Mouse (Mus musculus) adrenal gland, postnatal 36 days (tissue): ENCODE data around the gene Fry. TPM values are rescaled to one million over a fixed set of nuclear protein-coding genes. Genes with fewer than 3 reads are reported as not detected.
A peak's percentile ranks its signal among the peaks of the same experiment; 100 is the strongest.

ENCODE experiments used
- DNase-seq, 2 experiments: peaks; one replicate each; pipeline ENCODE4 v3.0.0; 2021; ENCODE audit warnings: mixed read lengths in 1 of 2
- total RNA-seq, 2 experiments: library from RNA; stranded (reverse); gene quantifications; 2 replicates each; pipeline ENCODE4 v1.2.3; 2021

The Fry gene
- total RNA-seq, 2 experiments from 2014 or later, result 29.9 to 40.9 TPM

GRCm38 (mm10) chr5:150128432-150128831 lies 10.0 kb downstream of the Fry start:
- DNase-seq, result no peak

GRCm38 (mm10) chr5:150130144-150130543 lies 11.7 kb downstream of the Fry start:
- DNase-seq, result no peak

- no peak for DNase-seq
Measured at GRCm38 (mm10) chr5:150131166-150131565, 12.7 kb downstream of the Fry start.

GRCm38 (mm10) chr5:150134651-150135050 lies 16.2 kb downstream of the Fry start:
- DNase-seq, result no peak

GRCm38 (mm10) chr5:150135529-150135928 lies 17.1 kb downstream of the Fry start:
- DNase-seq, result no peak

GRCm38 (mm10) chr5:150137772-150138451 lies 19.5 kb downstream of the Fry start:
- DNase-seq, result no peak

GRCm38 (mm10) chr5:150140513-150140912 lies 22.1 kb downstream of the Fry start:
- no peak for DNase-seq

- DNase-seq, result no peak
Measured at GRCm38 (mm10) chr5:150145967-150146366, 27.5 kb downstream of the Fry start.

GRCm38 (mm10) chr5:150146612-150147011 lies 28.2 kb downstream of the Fry start:
- DNase-seq, result no peak

GRCm38 (mm10) chr5:150149725-150150124 lies 31.3 kb downstream of the Fry start:
- DNase-seq, result no peak

GRCm38 (mm10) chr5:150150986-150151385 lies 32.5 kb downstream of the Fry start:
- DNase-seq, result no peak

GRCm38 (mm10) chr5:150152071-150152879 lies 33.8 kb downstream of the Fry start:
- peak in 1 of 2 experiments; percentile 30 for DNase-seq

- no peak for DNase-seq
Measured at GRCm38 (mm10) chr5:150152880-150153281, 34.4 kb downstream of the Fry start.

GRCm38 (mm10) chr5:150155388-150155787 lies 36.9 kb downstream of the Fry start:
- DNase-seq, result no peak

- DNase-seq, result no peak
Measured at GRCm38 (mm10) chr5:150156063-150156786, 37.8 kb downstream of the Fry start.

GRCm38 (mm10) chr5:150157682-150158081 lies 39.2 kb downstream of the Fry start:
- peak; percentile 24 to 36 for DNase-seq

- peak; percentile 3 to 26 for DNase-seq
Measured at GRCm38 (mm10) chr5:150159151-150159550, 40.7 kb downstream of the Fry start.

- DNase-seq, result no peak
Measured at GRCm38 (mm10) chr5:150161193-150161592, 42.7 kb downstream of the Fry start.

GRCm38 (mm10) chr5:150161898-150162297 lies 43.5 kb downstream of the Fry start:
- DNase-seq, result no peak

GRCm38 (mm10) chr5:150164671-150165070 lies 46.2 kb downstream of the Fry start:
- no peak for DNase-seq

GRCm38 (mm10) chr5:150166811-150167210 lies 48.4 kb downstream of the Fry start:
- DNase-seq, result no peak

- DNase-seq, result no peak
Measured at GRCm38 (mm10) chr5:150167287-150167686, 48.8 kb downstream of the Fry start.

GRCm38 (mm10) chr5:150168712-150169111 lies 50.3 kb downstream of the Fry start:
- peak; percentile 65 to 77 for DNase-seq
